Mouse (Mus musculus) heart, postnatal 10 days (tissue): ENCODE data around the gene Tspan5. TPM values are rescaled to one million over a fixed set of nuclear protein-coding genes. Genes with fewer than 3 reads are reported as not detected.

Source experiments
- DNase-seq, 2 experiments: peaks; one replicate each; pipeline ENCODE4 v3.0.0; 2021
- intact Hi-C: fragments of 180-260 bp; cut with DNase I; formaldehyde crosslinking; loops from one replicate; pipeline ENCODE4 v1.15.1; 2025
- total RNA-seq, 2 experiments: library from RNA; stranded (reverse); gene quantifications; 2 replicates each; pipeline ENCODE4 v1.2.3; 2021

Gene Tspan5
- total RNA-seq, 2 experiments from 2014 or later: 12.4 to 13.7 TPM

DNA sequence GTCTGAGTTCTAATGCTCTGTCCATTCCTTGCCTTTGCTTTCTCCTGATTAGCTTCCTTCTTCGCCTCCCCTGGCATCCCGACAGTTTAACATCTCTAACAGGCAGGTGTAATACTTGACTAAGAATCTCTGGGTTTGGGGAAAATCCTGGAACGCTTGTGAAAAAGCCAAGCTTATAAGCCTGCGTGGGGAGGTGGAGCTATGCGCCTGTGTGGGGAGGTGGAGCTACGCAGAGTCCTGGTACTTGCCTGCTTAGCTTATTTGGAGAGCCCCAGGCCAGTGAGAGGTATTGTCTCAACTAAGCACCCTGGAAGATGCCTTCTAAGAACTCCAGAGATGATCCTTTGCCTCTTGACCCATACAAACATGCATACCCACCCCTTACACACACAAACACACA, 95.7 kb downstream of the Tspan5 start:
- DNase-seq: no peak
- intact Hi-C loops: loop anchor here (5.0 kb wide), 1 partner anchor 95 kb away; the partner anchor contains the start of gene Tspan5

DNA sequence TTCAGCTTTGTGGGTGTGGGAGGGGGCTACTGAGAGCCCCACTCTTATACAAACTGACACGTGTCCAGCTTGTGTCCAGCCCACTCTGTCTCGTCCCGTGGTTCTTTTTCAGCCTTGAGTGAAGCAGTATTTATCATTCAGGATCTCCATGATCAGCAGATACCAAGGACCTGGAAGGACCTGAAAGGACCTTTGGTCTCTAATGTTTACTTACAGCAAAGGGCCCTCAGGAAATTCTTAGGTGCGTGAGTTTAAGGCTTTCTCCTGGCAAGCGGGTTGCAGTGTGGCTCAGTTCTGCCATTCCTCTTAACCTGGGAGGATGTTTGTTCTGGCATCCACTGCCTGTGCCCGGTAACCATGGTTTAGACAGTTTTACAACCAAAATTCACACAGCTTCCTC, 97.7 kb downstream of the Tspan5 start:
- intact Hi-C loops: loop anchor here (5.0 kb wide), 1 partner anchor 97 kb away; the partner anchor contains the start of gene Tspan5
- no peak for DNase-seq

DNA sequence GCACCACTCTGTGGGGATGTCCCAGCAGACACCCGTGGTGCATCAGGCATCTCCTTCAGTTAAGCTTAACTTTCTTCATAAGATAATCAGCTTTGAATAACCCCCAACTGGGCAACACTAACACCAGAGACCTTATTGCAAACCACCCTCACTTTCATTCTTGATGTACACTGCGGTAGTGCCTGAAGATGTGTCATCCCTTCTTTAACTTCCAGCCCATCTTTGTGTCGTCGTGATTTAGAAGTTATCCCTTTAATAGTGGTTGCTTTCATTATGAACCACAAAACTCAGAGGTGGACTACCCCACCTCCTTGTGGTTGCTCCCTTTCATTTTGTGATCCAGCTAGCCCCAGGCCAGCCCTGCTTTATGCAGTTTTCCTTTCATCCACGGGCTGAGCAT, 99.3 kb downstream of the Tspan5 start:
- intact Hi-C loops: no loop called here
- DNase-seq: no peak

DNA sequence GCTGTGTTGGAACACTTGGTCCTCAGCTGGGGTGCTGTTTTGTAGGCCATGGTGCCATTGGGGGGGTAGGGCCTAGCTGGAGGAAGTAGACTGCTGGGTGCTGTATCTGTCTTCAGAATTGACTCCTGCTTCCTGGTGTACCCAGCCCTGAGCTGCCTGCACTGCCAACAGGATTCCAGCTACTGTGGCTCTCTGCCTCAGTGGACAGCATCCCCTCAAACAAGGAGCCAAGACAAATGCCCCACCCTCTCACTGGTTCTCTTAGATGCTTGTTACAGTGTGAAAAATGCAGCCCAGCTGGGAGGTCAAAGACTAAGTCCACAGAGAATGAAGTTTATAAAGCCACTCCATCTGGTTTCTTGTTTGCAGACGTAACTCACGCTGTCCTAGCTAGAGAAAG, 101.2 kb downstream of the Tspan5 start:
- no peak for DNase-seq
- intact Hi-C loops: no loop called here

DNA sequence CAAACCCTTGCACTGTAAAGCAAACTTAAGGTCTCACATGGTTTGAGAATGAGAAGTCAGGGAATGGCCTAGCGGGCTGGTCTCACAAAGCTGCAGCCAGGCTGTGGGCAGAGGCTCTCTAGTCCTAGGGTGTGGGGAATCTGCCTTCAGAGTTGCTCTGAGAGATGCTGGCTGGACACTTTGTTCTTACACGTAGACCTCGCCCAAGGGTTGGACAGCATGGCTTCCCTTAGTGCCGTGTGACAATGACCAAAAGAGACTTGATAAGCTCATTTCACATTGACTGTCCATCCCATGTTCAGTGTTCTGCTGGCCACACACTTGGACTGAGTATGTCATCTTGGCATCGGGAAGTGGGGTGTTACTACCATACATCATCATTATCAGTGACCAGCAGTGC, 101.6 kb downstream of the Tspan5 start:
- intact Hi-C loops: no loop called here
- no peak for DNase-seq

DNA sequence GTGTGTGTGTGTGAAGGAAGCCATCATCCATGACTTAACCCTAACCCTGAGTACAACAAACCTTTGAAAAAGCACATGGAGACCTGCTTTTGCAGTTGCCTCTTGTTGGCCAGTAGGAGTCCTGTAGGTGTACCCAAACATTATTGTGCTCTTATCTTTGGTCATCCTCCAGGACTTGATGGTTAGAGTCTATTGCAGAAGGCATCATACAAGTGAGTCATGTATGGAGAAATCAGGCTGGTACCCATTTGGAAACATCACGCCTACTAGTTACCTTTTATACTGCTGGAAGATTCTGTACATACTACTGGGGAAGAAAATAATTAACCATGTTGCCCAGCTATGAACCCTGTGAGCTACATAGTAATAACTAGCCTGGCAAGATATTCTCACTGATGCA, 103.8 kb downstream of the Tspan5 start:
- no peak for DNase-seq
- intact Hi-C loops: no loop called here

DNA sequence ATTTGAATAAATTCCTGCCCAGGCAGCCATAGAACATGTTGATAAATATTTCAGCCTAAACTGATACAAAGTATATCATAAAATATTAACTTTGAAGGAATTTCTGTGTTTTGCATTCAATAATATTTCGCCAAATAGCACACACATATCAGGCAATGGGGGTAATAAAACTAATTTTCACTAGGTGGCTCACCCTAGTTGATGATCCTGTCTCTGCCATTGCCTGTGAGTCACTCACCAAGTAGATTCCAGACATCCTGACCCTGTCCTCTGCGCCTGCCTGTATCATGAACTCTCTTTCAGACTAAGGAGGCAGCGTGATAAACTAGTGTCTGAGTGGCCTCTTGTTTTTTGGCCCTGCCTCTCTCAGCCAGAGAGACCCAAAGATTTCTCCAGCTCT, 105.8 kb downstream of the Tspan5 start:
- intact Hi-C loops: no loop called here
- no peak for DNase-seq

DNA sequence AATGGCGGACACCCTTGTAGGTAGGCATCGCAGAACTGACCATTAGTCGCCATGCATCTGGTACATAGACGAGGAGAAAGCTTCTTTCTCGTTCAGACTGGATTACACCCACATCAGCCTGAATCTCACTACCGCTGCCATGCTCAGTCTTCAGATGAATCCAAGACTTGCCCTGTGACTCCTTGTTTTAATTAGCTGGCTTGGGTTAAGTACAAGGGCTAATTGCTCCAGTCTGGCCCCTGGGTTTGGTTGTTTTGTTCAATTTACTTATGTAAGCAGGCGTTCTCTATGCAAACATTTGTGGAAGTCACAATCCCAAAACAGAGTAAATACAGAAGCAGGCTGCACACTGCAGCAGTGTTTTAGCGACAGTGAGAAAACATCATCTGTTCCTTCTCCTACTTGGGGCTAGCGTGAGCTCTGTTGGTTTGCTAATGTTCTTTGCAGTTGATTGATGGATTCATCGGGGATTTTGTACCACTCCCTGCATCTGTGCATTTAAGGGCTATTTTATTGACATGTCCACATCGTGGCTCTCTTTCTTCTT, 107.8 kb downstream of the Tspan5 start:
- intact Hi-C loops: no loop called here
- DNase-seq: no peak

DNA sequence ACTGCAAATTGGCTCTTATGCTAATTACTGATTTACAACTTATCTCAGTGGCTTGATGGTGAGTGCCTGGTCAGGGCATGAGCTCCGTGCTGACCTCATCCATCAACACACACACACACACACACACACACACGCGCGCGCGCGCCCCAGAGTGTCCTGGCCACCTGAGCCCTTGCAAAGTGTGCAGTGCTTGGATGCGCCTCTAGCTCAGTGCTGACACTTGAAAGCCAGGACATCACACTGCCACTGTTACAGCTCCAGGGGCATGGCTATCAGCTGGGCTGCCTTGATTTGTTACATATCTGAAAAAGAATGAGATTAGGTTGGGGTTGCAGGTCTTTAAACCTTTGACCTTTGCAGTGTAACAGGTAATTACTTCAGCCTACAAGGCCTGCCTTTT, 109.9 kb downstream of the Tspan5 start:
- no peak for DNase-seq
- intact Hi-C loops: no loop called here

DNA sequence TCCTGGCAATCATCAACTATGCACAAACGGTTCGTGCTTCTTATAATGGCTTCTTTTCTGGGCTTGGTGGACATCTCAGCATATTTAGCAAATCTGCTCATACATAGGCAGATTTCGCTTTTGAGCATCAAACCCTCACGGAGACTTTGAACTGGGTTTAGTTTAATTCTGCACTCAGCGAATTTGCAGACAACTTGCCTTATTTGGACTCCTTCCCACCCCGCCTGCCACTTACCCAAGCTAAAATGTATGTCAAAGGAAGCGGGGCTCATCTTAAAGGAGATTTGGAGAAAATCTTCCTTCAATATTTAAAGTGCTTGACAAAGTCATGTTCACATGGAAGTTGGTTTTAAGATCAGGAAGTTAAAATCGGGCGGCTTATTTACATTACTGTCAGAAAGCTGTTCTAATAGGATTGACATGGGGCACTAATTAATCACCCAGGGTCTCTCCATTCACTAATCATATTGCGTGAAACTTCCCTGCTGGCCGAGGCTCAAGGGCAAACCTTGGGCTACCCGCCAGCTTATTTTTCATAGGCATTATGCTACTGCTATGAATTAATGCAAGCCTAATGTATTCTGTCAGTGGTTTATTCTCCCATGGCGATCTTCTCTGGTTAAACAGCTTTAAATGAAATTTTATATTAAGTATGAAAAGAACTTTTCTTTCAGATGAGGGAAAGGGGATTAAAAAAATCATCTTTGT, 111.1 kb downstream of the Tspan5 start:
- intact Hi-C loops: no loop called here
- no peak for DNase-seq

DNA sequence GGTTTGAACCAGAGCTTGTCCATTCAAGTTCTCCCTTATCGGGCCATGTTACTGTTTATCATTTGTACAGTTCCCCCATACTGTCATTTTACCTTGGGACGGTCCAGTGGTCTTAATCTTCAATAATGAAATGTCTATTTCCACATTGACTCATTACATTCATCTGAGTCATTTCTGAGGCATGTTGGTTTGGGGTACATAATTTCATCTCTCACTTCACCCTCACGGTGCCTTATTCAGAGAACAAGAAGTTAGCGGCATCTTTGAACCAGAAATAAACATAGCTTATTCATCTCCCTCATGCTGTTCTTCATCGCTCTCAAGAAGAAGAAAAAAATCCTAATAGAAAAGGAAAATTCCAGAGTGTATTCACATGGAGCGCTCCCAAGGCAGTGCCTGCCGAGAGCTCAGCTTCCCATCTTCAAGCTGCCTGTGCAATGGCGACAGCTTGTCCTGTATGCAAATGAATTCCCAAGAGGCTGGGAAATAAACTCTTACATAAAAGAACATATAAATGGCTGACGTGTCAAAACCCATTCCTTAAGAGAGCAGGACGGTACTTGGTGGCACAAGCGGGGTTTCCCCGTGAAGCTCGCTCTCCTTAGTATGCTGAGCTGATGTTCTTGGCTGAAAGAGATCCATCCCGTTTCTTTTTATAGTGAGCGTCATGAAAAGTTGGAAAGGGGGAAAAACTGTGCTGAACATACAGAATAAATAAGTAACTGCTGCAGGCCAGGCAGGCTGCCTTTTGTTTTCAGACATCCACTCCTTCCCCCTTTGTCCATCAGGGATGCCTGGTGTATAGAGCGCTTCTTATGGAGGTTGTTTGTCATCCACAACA, 112.2 kb downstream of the Tspan5 start:
- no peak for DNase-seq
- intact Hi-C loops: no loop called here

DNA sequence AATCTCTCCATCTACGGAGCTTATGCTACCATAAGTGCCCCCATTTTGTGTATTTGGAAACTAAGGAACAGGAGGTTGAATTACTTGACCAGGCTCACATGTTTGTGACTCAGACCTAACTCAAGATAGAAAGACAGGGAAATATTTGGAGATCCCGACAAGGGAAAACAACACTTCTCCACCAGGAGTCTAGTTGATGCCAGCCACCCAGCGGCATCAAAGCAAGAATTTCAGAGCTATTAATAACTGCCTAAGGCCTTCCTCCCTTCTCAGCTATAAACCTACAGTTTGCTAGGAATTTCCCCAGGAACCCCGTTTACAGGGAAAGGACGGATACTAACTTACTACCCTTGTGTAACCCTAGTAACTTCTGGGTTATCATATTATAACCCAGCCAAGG, 113.4 kb downstream of the Tspan5 start:
- DNase-seq: no peak
- intact Hi-C loops: no loop called here

DNA sequence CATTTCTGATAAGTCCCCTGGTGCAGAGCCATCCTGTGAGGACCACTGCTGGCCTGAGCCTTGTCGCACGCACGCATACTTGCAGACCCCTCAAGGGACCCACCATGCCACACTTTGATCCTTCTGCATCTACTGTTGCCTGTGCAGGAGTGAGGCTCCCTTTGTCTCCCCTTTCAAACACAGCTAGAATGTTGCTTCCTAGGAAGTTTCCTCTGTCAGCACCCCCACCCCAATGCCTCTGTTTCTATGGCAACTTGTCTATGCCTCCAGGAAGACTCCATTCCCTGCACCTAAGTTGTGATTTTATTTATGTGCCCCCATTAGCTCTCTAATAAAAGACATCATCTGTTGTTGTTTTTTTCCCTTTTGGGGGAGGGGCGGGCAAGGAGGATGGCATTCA, 115.0 kb downstream of the Tspan5 start:
- DNase-seq: no peak
- intact Hi-C loops: no loop called here

DNA sequence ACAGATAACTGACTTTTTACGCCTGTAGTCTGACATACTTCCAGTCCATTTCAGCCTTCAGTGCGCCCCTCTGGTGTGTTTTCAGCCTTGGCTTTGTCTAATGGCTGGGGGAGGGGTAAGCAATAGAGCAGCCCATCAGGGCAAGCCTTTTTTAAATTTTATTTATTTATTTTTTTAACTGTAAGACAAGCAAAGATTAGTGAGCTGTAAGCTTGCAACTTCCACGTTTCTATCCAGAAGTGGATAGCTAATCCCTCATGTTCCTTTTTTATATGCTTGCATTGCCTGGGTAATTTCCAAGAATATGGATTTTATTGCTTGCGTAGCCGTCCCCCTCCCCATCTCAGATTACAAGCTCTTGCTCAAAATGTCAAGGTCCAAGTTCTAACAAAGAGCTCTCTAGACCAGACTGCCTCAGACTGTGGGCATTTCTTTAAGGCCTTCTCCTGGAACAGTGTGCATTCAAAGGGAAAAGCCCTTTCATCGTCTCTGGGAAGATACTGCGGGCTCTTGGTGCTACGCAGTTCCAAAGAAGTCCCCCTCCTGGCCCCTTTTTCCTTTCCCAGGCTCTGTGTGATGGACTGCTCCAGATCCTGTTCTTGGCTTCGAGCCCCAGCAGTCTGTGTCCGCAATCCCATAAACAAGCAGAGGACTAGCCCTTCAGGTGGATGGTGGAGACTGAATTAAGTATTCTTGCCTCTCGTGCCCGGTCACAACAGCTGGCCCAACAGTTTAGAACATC, 116.0 kb downstream of the Tspan5 start:
- DNase-seq: no peak
- intact Hi-C loops: no loop called here

DNA sequence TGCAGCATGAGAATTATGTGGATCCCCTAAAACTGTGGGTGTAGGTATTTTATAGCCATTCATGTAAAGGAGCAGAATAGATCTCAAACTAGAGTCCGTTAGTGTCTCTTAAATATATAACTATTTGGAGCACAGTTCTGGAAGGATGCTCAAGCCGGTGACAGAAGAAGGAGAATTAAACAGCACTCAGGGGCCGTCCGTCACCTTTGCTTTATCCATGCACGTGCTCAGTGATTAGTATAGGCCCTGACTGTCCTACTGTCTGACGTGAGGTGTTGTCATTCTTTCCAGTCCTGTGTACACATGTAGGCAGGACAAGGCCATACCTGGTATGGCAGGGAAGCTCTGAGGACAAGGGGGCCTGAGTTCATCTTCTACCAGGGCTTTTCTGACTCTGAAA, 116.7 kb downstream of the Tspan5 start:
- intact Hi-C loops: no loop called here
- no peak for DNase-seq

DNA sequence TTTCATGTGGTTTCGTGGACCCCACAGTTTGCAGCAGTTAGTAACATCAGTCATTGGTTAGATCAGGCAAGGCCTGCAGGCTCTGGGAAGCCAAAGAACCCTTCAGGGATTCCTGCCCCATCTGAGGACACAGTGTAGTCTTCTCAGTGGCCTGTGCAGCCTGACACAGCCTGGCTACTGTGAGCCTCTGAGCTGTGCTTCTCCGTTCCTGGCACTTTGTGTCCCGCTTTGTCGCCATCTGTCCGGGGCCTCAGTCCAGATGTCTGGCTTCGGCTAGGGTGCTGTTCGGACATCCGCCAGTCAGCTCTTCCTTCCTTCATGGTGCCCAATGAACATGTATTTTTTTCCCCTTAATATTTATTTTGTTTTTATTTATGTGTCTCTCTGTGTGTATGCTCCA, 117.2 kb downstream of the Tspan5 start:
- no peak for DNase-seq
- intact Hi-C loops: no loop called here

DNA sequence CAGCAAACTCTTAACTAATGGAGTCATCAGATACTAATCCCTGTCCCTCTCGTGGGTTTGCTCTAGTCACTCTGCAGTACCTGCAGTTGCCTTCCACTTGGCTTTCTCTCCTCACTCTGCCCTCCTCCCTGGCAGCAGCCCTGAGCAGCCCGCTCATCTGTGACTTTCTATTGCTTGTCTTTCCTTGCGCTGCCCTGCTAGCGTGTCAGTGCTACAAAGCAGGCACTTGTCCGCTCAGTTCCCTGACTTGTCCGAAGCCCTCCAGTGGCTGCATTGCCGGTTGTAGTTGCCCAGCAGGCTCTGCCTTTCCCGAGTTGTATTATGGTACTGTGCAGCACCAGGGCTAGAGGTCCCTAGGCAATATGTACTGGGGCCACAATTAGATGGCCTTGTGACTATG, 117.7 kb downstream of the Tspan5 start:
- intact Hi-C loops: no loop called here
- no peak for DNase-seq

DNA sequence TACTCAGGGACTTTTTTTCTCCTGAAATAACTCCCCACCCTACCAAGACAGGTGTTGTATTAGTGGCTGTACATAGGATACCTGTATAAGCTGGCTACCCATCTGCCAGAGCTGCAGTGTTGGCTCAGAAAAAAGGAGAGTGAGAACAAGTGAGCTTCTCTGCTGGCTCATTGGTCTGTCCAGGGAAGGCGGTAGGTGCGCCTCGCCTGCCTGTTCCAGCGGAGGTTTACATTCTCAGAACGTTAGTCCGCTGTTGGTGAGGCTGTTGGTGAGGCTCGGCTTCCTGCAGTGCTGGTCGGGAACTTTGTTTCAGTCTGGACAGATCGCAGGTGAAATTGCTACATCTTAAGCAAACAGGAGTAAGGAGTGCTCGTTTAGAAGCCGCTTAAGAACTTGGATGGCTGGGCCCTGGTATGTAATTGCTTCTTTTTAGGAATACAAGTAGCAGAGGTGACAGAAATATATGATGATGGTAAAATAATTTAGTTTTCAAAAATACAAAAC, 118.3 kb downstream of the Tspan5 start:
- intact Hi-C loops: no loop called here
- DNase-seq: no peak

DNA sequence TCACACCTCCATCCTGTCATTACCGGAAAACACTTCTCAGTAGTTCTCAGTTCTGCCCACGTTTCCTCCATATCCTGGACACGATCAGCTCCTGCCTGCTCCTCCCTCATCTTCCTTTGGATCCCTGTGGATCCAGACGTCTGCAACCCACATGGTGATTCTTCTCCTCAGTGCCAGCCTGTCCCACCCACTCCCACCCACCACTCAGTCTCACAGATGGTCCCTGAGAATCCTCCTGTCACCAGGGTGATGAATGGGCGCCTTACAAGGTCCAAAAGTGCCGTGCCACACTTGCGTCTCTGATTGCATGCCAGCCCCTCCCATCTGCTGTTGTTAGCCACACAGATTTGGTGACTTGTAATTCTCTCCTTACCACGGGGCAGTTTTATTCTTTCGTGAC, 119.0 kb downstream of the Tspan5 start:
- DNase-seq: no peak
- intact Hi-C loops: no loop called here

DNA sequence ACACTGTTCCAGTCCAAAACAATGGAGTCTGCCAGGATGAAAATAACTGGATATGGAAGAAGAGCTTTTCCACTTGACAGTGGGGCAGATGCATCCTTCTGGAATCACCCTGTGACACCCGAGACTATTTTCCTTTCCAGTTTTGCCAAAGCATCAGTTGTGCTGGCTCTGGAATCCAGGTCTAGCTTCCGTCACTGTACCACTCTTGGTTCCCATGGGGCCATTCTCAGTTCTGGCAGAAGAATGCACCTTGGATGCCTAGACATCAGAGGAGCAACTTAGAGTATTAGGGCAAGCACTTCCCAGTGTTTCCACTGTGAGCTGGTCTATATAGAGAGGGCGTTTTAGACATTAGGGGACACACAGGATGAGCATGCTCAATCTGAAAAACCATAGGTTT, 119.6 kb downstream of the Tspan5 start:
- intact Hi-C loops: no loop called here
- DNase-seq: no peak

DNA sequence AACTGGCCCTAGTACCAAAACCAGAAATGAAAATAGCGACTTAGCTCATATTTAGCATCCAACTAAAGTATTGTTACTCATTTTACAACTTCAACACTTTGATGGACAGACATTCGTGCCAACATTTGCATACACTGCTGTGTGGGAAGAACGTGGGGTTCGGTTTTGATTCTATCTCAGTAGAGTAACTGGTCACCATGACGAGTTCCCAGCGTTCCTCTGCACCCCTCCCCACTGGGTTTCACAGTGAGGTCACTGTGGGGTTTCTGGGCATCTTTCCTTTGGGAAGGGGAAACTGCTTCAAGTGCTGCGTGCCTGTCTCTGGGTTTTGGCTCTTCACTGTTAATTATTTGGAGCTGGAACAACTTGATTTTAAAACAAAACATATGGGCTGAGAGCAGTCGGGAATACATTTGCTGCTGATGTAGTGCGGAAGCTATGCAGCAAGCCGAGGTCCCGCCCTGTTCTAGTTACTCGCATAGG, 122.2 kb downstream of the Tspan5 start:
- intact Hi-C loops: no loop called here
- DNase-seq: no peak
